Mouse (Mus musculus) kidney, embryonic 14.5 days (tissue): ENCODE data around the gene Thoc7. TPM values are rescaled to one million over a fixed set of nuclear protein-coding genes. Genes with fewer than 3 reads are reported as not detected.
A peak's percentile ranks its signal among the peaks of the same experiment; 100 is the strongest.

Source experiments
- ATAC-seq: fragments of 200-750 bp; cut with Nextera tagmentation; 2 replicates; pipeline ENCODE4 v1.8.0; 2017; ENCODE audit warnings: moderate number of reproducible peaks, mild to moderate bottlenecking, moderate TSS enrichment, moderate library complexity; ENCODE audit not compliant: low FRiP score, low TSS enrichment
- H3K27ac ChIP-seq: fragments of 300-500 bp; sonication (generic); 2 replicates; pipeline ENCODE4 v1.5.1; 2014; ENCODE audit warnings: low read depth, mild to moderate bottlenecking, low read length, moderate library complexity, mixed read lengths
- H3K27me3 ChIP-seq: fragments of 300-500 bp; sonication (generic); 2 replicates; pipeline ENCODE4 v1.6.1; 2014; ENCODE audit warnings: mild to moderate bottlenecking, low read length; ENCODE audit not compliant: control insufficient read depth, insufficient read depth
- H3K36me3 ChIP-seq: fragments of 300-500 bp; sonication (generic); 2 replicates; pipeline ENCODE4 v1.6.1; 2014; ENCODE audit warnings: low read length, mixed read lengths; ENCODE audit not compliant: control insufficient read depth, insufficient read depth
- H3K4me1 ChIP-seq: fragments of 300-500 bp; sonication (generic); 2 replicates; pipeline ENCODE4 v1.6.1; 2014; ENCODE audit warnings: low read length, mixed read lengths; ENCODE audit not compliant: control insufficient read depth, insufficient read depth
- H3K4me2 ChIP-seq: fragments of 300-500 bp; sonication (generic); replicated peaks from 2 replicates; pipeline ENCODE4 v1.6.1; 2014; ENCODE audit warnings: low read depth, mild to moderate bottlenecking, low read length
- H3K4me3 ChIP-seq: fragments of 300-500 bp; sonication (generic); 2 replicates; pipeline ENCODE4 v1.5.1; 2014; ENCODE audit warnings: mild to moderate bottlenecking, low read length
- H3K9ac ChIP-seq: fragments of 300-500 bp; sonication (generic); 2 replicates; pipeline ENCODE4 v1.6.1; 2014; ENCODE audit warnings: low read depth, mild to moderate bottlenecking, low read length, moderate library complexity
- H3K9me3 ChIP-seq: fragments of 300-500 bp; sonication (generic); 2 replicates; pipeline ENCODE4 v1.6.1; 2016; ENCODE audit warnings: low read length; ENCODE audit not compliant: control insufficient read depth
- WGBS: fragments of 180-500 bp; shearing (Covaris S2); extraction: QIAGEN DNeasy Blood & Tissue Kit; methylation state at CpG from one replicate; pipeline ENCODE4 v1.1.7; 2014; 5-methylcytosine and 5-hydroxymethylcytosine counted together
- polyA plus RNA-seq: library from polyadenylated mRNA; unstranded; fragments of >200 nt; fragmentation: Nextera tagmentation; extraction: Ambion mirVana; gene quantifications from 2 replicates; pipeline ENCODE4 v1.2.1, GENCODE M21; 2014

Gene Thoc7
- polyA plus RNA-seq, 1 experiment from 2014 or later: 211 TPM

DNA sequence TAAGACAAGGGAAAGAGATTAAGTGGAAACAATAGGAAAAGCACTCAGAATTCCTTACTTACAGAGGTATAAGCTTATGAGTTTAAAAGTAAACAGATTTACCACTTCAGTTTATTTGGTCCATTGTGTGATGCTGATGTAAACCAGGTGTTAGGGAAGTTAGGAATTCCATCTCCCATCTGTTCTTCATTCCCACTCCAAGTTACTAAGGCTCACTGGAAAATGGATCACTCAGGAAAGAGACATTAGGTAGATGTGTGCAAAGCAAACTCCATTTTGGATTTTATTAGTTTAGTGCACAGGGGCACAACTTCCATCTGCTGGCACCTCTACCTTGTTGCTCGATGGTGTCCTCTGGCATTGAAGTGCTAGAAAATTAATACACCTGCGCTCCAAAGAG lies 51.5 kb downstream of the Thoc7 start:
- Histone ChIP-seq H3K36me3 (no peaks in the 10 kb centered on the region), H3K27me3 (no peaks in the 10 kb centered on the region), H3K27ac (no peak overlapping the region), H3K9ac (no peak overlapping the region), H3K4me1 (no peaks in the 10 kb centered on the region), H3K4me2 (no peak overlapping the region), H3K9me3 (no peaks in the 10 kb centered on the region), H3K4me3 (no peak overlapping the region)
- ATAC-seq: no peak
- 82% methylated on average over 2 of the region's 2 CpGs for WGBS

DNA sequence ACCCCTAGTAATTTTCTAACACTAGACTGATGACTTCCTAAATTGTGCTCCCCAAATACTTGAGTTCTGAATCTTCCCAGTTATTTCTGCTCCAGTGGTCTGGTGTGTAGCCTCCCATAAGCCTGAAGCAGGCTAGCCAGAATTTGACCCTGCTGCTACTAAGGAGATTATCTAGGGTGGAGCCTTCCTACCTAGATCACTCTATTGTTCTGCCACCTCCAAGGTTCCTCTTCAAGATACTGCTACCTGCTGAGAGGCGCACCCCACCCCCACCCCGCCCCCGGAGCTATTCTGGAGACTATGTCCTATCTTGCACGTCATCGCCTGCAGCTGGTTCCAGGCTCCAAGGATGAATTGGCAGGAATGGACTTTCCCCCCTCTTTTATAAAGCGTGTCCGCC lies 54.5 kb downstream of the Thoc7 start:
- no peak overlapping the region for H3K4me3 ChIP-seq
- H3K9me3 ChIP-seq: no peaks in the 10 kb centered on the region
- no peak for ATAC-seq
- 89% methylated on average over 7 of the region's 7 CpGs for WGBS
- H3K9ac ChIP-seq: no peak overlapping the region
- H3K27me3 ChIP-seq: no peaks in the 10 kb centered on the region
- H3K4me1 ChIP-seq: no peaks in the 10 kb centered on the region
- no peak overlapping the region for H3K27ac ChIP-seq
- no peak overlapping the region for H3K4me2 ChIP-seq
- no peaks in the 10 kb centered on the region for H3K36me3 ChIP-seq

- Histone ChIP-seq H3K4me3 (no peak overlapping the region), H3K27ac (no peak overlapping the region), H3K9ac (no peak overlapping the region), H3K27me3 (no peaks in the 10 kb centered on the region), H3K36me3 (no peaks in the 10 kb centered on the region), H3K4me1 (no peaks in the 10 kb centered on the region), H3K4me2 (no peak overlapping the region), H3K9me3 (no peaks in the 10 kb centered on the region)
- WGBS: 96% methylated on average over 1 of the region's 1 CpGs
- no peak for ATAC-seq
Observed at GRCm38 (mm10) chr14:13906461-13906860, 55.2 kb downstream of the Thoc7 start.

- Histone ChIP-seq H3K36me3 (no peaks in the 10 kb centered on the region), H3K4me2 (peak overlapping the region; percentile 83), H3K27me3 (no peaks in the 10 kb centered on the region), H3K4me1 (no peaks in the 10 kb centered on the region), H3K9ac (peak overlapping the region; percentile 58), H3K4me3 (peak overlapping the region; percentile 49), H3K9me3 (no peaks in the 10 kb centered on the region), H3K27ac (no peak overlapping the region)
- peak; percentile 91 for ATAC-seq
- WGBS: under 1% methylated on average over 22 of the region's 22 CpGs
Observed at GRCm38 (mm10) chr14:13901611-13902067, 60.0 kb downstream of the Thoc7 start.

Other genes with a start within 250 kb of the Thoc7 start
- not detected in 2 replicates for gene Gm281, start 47.4 kb downstream of the Thoc7 start, polyA plus RNA-seq
- 6.3 and 7.1 TPM in 2 replicates for gene Atxn7, start 412 bp downstream of the Thoc7 start, polyA plus RNA-seq
- gene Psmd6, start 159.1 kb upstream of the Thoc7 start, polyA plus RNA-seq: 232 and 248 TPM in 2 replicates
- not detected in 2 replicates for gene Olfr720, start 225.0 kb upstream of the Thoc7 start, polyA plus RNA-seq